Mouse (Mus musculus): Measurements from ENCODE around the gene Greb1.
"Not testable (repeated sequence)": the region's sequence is repeated elsewhere in the genome, so short reads cannot be mapped to it uniquely, and the experiment has no call there.

Gene Greb1

GRCm38 (mm10) chr12:16763649-16764422, 36.9 kb downstream of the Greb1 start:
- no peak for DNase-seq (ENCODE audit: low read depth)

- DNase-seq (ENCODE audit: low read depth) = no peak
These were observed 39.2 kb downstream of the Greb1 start for GRCm38 (mm10) chr12:16761461-16761860.

DNA sequence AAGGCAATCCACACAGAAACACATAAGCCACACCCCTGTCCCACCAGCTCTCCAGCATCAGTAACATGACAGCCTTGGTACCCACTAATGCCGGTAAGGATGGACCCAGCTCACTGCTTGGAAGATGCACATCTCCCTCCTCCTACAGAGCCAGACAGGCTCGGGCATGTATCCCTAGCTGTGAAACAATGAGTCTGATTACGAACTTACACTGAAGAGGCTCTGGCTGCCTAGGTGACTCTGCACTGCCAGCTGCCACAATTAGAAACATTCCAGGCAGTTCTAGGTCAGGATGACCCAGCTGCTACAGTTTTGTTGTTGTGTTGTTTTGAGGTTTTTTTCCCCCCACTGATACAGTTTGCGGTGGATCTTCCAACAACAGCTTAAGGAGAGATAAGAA, 40.4 kb downstream of the Greb1 start:
- DNase-seq (ENCODE audit: low read depth) = no peak

DNA sequence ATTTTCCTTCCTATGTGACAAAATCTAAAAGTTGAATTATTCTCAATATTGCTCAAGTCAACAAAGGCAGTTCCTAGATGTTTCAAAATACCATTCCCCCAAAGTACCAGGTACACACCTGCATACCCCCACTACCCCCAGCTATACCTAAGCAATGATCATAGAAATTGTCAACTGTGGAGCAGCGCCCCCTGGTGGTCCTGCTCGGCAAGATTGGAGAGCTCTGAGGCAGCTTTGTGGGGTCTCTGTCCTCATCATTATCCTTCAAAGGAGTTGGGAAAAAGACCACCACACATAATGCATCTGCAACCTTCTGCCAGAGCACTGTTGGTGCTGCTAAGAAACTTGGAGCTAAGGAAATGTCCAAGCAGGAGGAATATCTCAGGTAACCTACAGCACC, 46.4 kb downstream of the Greb1 start:
- DNase-seq (ENCODE audit: low read depth) = no peak

GRCm38 (mm10) chr12:16753555-16753954, 47.1 kb downstream of the Greb1 start:
- DNase-seq (ENCODE audit: low read depth) = no peak

DNA sequence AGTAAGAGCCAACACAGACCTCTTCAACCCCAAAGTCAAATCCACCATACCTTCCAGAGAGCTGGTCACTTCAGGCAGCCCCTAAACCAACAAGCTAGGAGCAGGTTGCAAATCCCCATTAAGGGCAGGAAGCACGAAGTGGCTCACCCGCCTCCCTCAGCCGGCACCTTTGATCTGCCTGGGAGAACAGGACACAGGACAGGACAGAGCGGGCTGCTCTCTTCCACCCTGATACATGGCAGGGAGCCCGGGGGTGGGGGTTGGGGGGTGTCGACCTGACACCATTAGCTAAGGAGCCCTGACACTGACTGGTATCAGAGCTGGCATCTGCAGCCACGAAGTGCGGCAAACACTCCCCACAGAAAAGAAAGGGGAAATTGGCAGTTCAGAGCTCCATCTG, 47.6 kb downstream of the Greb1 start:
- no peak for DNase-seq (ENCODE audit: low read depth)

- no peak for DNase-seq (ENCODE audit: low read depth)
These were observed 48.3 kb downstream of the Greb1 start for GRCm38 (mm10) chr12:16752236-16752840.

- no peak for DNase-seq (ENCODE audit: low read depth)
These were observed 49.1 kb downstream of the Greb1 start for GRCm38 (mm10) chr12:16751609-16752008.

DNA sequence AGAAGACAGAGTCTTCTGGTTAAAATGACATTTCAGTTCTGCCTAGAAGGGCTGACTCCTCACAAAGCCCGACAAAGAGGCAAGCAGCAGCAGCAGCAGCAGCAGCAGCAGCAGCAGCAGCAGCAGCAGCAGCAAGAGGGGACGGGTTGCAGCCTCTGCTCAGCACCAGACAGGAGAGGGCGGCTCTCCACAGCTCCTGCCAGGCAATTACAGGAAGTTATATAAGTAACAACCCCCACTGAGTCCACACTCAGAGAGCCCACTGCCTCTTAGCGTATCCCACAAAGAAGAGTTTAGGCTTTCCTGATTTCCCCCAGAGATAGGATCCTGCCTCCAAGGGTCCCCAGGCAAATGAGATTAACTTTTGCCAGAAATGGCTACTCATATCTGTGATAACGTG, 60.6 kb downstream of the Greb1 start:
- no peak for DNase-seq (ENCODE audit: low read depth)

GRCm38 (mm10) chr12:16737266-16737665, 63.4 kb downstream of the Greb1 start:
- no peak for DNase-seq (ENCODE audit: low read depth)

DNA sequence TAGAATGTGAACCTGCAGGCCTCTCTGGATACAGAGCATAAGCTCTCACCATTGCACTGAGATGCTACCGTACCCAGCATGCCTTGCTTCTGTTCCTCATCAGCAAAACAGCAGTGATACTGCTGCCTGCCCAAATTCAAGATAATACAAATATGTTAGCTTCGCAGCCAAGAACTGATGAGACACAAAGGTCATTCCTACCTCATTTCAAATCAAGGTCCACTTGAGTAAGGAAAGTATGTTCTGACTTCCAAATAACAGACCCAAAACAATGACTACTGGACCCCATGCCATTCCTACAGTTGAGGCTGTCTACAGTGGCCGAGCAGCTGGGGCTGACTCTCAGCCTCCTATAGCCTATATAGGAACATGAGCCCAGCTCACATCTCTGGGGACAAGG, 66.0 kb downstream of the Greb1 start:
- DNase-seq (ENCODE audit: low read depth) = no peak

- no peak for DNase-seq (ENCODE audit: low read depth)
These were observed 66.7 kb downstream of the Greb1 start for GRCm38 (mm10) chr12:16734009-16734408.

DNA sequence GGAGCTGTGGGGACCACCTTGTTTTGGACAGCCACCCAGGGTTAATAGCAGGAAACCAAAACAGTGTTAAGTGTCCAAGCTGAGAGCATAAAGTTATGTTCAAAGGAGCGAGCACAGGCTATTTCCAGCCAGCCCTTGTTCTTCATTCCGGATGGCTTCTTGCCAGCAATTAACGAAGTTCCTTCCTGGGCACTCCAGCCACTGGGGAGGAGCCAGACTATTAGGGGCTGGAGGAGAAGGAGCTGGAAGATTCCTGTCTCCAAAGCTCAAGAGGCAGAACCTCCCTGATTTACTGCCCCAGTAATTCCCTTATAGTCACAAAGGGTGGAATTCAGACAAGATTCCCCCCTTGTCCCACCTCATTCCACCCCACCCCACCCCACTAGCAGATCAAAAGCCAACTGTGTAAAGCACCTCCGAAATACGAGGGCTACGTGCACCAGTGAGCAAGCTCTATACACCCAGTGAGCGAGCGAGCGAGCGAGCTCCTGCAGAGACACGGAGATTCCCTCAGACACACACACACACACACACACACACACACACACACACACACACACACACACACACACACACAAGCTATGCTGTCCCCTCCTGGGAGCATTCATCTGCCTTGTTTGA, 69.5 kb downstream of the Greb1 start:
- DNase-seq (ENCODE audit: low read depth) = no peak

DNA sequence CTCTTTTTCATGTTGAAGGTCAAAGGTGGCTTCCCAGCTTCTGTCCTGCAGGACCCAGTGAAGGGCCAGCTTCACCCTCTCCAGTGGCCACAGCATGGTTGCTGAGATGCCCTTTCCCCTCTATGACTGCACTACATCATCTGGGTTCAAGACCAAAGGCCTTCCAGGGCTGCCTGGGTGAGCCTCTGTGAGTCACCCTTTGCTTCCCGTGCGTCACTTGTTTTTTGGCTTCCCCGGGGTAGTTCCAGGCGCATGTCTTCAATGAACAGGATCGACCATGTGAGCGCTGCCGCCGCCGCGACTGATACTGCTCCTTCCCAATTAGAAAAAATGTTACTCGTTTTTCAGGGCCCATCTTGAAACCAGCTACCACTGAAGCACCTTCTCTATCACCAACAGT, 70.5 kb downstream of the Greb1 start:
- no peak for DNase-seq (ENCODE audit: low read depth)

DNA sequence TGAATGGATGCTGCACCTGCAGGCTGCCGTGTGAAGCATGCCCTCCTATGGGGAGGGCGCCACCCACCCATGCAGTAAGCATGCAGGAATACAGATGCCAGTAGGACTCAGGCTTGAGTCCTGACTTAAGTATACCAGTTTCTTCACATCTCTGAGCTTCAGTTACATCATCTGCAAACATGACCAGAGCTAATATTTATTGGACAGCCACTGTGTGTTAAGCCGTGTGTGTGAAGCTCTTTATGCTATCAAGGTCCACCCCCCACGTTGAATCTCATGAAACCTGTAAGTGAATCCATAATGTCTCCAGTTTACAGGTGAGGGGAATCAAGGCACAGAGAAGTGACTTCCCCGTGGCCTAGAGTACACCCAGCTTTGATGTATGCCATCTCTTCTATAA, 72.5 kb downstream of the Greb1 start:
- DNase-seq (ENCODE audit: low read depth) = no peak

DNA sequence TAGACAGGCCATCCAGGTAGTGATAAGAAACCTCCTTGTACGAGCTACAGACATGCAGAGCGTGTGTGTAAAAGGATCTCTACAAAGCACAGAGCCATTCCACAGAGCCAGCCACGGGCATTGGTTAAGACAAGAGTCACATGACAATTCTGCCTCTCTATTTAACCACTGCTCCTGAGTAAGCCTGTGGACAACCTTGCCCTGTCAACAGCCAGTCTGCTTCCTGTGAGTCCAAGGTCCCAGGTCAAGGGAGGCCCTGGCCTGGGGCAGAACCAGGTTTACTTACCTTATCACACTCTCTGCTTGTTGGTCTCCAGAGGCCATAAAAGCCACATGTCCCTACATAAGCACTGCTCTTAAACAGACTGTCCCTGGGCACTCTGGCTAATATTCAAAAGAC, 74.5 kb downstream of the Greb1 start:
- DNase-seq (ENCODE audit: low read depth) = no peak

GRCm38 (mm10) chr12:16723601-16724000, 77.1 kb downstream of the Greb1 start:
- DNase-seq (ENCODE audit: low read depth) = no peak

- DNase-seq (ENCODE audit: low read depth) = peak; percentile 44
These were observed 81.9 kb downstream of the Greb1 start for GRCm38 (mm10) chr12:16718660-16719315.

DNA sequence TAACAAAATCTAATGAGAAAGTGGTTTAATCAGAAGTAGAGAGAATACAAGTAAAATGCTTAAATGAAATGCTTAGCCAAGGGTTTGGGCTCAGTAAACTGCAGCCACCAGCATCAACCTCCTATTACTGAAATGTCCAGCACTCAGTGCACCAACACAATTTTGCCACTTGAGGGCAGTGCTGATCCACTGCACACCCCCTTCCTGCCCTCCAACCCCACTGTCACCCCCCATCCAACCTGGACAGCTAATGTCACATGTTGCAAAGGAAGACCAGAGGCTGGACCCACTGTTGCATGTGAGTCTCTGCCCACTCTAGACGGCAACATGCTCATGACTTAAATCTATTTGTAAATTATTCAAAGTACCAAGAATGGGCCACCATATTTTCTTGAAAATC, 83.0 kb downstream of the Greb1 start:
- DNase-seq (ENCODE audit: low read depth) = no peak

DNA sequence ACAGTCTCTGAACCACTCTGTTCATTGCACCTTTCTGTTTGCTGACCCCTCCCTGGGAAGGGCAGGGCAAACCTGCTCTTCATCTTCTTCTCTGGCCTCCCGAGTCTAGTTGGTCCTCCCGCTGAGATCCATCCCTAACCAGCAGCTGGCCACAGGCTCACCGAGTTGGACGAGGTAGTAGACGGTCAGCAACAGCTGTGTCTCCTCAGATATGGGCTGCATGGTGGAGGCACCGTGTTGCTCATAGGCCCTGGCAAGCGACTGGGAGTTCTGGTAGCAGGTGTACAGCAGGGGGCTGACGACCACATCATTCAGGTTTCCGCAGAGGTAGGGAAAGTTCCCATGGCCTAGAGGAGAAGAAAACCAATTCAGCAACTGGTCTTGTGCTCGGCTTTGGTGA, 86.1 kb downstream of the Greb1 start:
- DNase-seq (ENCODE audit: low read depth) = no peak

- DNase-seq (ENCODE audit: low read depth) = no peak
These were observed 102.0 kb downstream of the Greb1 start for GRCm38 (mm10) chr12:16698691-16699090.

- DNase-seq (ENCODE audit: low read depth) = no peak
These were observed 104.5 kb downstream of the Greb1 start for GRCm38 (mm10) chr12:16696146-16696545.

- not testable (repeated sequence) for DNase-seq (ENCODE audit: low read depth)
These were observed 105.4 kb downstream of the Greb1 start for GRCm38 (mm10) chr12:16695252-16695651.
